Mouse (Mus musculus): ENCODE data around the gene Onecut1.

The Onecut1 gene

GRCm38 (mm10) chr9:74861561-74861980, at the start of gene Onecut1:
Onecut1 (plus strand) TSS chr9:74861921.
- no peak for DNase-seq (ENCODE audit: low read depth)

DNA sequence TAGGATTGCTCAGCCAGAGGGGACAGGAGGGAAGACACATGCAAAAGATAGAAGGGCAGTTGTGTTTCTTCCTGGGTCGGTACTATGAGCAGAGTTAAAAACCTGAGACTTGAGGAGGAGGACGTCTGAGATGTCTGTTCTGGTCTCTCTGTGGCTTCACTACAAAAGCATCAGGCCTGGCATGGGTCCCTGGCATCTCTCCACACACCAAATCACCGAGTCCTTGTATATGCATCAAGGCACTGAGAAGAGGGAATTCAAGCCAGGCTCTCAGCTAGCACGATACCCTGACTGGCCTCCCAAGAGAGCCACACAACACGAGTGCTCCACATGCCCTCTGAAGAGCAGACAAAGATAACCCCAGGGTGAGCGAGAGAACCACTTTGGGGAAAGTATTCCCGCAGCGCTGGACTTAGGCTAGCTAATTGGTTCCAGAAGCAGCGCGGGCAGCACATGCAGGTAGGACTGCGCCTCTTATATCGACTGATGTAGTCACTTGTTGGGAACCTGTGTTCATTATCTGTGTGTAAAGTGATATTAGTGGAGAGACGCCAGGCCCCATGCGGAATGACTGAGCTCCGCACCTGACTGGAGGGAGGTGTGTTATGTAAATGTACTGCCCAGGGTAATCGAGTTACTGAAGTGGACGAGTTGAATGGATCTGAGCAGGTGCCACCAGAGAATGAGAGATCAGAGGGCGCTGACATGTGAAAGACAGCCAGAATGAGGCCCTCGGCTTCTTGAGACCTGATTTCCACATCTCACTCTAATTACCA, 41.8 kb upstream of the Onecut1 start:
- no peak for DNase-seq (ENCODE audit: low read depth)

- no peak for DNase-seq (ENCODE audit: low read depth)
Observed at GRCm38 (mm10) chr9:74825102-74825501, 36.6 kb upstream of the Onecut1 start.

- no peak for DNase-seq (ENCODE audit: low read depth)
Observed at GRCm38 (mm10) chr9:74829206-74829605, 32.5 kb upstream of the Onecut1 start.

- no peak for DNase-seq (ENCODE audit: low read depth)
Observed at GRCm38 (mm10) chr9:74842890-74843289, 18.8 kb upstream of the Onecut1 start.

GRCm38 (mm10) chr9:74846867-74847830, 14.6 kb upstream of the Onecut1 start:
- no peak for DNase-seq (ENCODE audit: low read depth)

DNA sequence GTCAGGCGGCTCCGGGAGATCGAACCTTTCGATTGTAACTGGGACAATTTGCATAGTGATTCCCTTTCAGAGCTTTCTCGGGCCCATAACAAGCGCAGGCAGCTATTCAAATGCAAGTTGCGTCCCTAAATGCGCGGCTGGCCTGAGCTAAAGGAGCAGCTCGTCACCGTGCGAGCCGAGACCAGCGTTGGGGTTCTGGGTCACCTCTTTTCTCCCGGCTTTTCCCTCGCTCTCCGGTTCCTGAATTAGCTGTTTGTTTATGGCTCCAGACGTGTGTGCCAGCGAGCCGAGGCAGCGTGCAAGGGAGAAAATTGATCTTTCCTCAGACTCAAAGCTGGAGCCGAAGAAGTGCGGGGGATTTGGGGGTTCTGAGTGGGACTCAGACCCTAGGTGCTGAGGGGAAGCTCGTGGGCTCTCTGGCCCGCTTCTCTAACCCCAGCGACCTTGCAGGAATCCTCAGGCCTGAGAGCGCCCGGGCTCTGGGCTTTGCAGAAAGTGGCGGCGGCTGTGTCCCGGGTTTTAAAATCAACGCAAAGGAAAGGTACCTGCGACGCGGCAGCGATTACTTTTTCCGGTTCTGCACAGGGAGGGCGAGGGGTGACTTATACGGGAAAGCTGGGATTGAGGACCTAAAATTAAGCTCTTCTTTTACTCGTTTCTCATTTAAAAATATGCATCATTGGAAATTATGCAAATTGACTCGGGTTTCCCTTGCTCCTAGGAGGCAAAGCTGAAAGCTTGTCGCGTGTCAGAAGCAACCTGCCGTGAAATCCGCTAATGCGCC, 13.1 kb upstream of the Onecut1 start:
- no peak for DNase-seq (ENCODE audit: low read depth)

- DNase-seq (ENCODE audit: low read depth), result no peak
Observed at GRCm38 (mm10) chr9:74849195-74849978, 12.3 kb upstream of the Onecut1 start.

- no peak for DNase-seq (ENCODE audit: low read depth)
Observed at GRCm38 (mm10) chr9:74849979-74850780, 11.5 kb upstream of the Onecut1 start.

GRCm38 (mm10) chr9:74850781-74851145, 11.0 kb upstream of the Onecut1 start:
- no peak for DNase-seq (ENCODE audit: low read depth)

- DNase-seq (ENCODE audit: low read depth), result no peak
Observed at GRCm38 (mm10) chr9:74851601-74852000, 10.1 kb upstream of the Onecut1 start.

- DNase-seq (ENCODE audit: low read depth), result no peak
Observed at GRCm38 (mm10) chr9:74852361-74852760, 9.4 kb upstream of the Onecut1 start.

DNA sequence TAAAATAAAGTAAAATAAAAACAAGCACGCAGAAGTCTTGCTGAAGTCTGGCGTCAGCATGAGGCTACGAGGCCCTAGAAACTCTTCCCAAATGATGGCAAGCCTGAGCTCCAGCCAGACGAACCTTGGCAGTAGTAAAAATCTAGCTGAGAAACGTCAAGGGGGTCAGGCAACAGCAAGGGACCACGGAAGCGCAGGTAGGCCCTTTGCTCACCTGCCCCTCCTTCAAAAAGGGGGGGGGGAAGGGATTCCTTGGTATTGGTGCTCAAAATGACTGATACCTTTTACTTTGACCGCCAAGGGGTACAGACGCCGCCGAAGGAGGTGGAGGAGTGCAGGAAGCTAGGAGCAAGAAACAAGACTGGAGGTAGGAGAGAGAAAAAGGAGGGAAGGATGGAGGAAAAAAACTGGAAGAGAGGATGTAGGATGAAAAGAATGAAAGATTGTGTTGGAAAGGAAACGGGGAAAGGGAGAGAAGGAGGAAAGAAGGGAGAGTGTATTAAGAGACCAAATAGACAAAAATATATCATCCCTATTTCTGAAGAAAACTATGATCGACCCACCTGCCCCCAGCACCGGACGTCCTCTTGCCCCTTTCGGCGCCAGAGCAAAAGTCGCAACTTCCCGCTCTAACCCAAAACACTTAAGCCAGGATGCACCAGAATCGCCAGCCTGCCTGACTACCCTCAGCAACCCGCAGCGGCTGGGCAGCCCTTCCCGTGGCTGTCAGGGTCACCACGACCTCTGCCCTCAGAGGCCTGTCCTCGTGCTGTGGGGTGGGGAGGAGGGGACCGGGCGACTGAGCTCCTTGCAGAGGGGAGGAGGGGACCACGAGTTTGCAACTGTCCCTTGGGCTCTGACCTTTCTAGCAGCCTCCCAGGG, 8.3 kb upstream of the Onecut1 start:
- DNase-seq (ENCODE audit: low read depth), result no peak

GRCm38 (mm10) chr9:74854073-74854591, 7.6 kb upstream of the Onecut1 start:
- no peak for DNase-seq (ENCODE audit: low read depth)

GRCm38 (mm10) chr9:74855446-74855845, 6.3 kb upstream of the Onecut1 start:
- DNase-seq (ENCODE audit: low read depth), result no peak

GRCm38 (mm10) chr9:74856578-74857507, 4.9 kb upstream of the Onecut1 start:
- no peak for DNase-seq (ENCODE audit: low read depth)

GRCm38 (mm10) chr9:74857508-74857840, 4.2 kb upstream of the Onecut1 start:
- DNase-seq (ENCODE audit: low read depth), result no peak

DNA sequence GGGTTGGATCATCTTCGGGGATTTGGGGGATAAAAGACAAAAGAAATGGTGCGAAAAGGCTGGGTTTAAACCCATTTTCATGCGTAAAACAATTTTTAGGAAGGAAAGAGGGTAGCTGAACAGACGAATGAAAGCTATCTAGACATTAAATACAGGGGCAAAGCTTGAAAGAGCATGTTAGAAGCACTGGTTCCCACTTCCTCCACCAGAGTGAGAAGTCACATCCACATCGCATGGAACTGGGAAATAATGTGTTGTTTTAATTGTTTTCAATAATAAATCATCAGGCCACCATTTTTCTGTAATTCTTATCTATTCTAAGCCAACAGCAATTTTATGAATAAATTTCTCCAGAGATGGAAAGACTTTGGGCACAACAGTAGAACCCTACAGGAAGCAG, 3.6 kb upstream of the Onecut1 start:
- DNase-seq (ENCODE audit: low read depth), result no peak

Data from 416B (cell line).